Mouse (Mus musculus) mouse embryonic stem cell (cell line): ENCODE results near the gene Gm16181.

Source experiments
- in situ Hi-C, 2 experiments: fragments of 300-500 bp; cut with MboI; formaldehyde crosslinking; loops; 1 replicate in 1 of 2; 3 replicates in 1 of 2; pipeline ENCODE4 v1.14.3; 2019 to 2020; ENCODE audit warnings: low sequenced_read_pairs in 2 of 2, low pct_unique_long_range_greater_than_20kb in 1 of 2, mixed read lengths in 1 of 2; ENCODE audit not compliant: unreplicated experiment in 1 of 2

The Gm16181 gene

DNA sequence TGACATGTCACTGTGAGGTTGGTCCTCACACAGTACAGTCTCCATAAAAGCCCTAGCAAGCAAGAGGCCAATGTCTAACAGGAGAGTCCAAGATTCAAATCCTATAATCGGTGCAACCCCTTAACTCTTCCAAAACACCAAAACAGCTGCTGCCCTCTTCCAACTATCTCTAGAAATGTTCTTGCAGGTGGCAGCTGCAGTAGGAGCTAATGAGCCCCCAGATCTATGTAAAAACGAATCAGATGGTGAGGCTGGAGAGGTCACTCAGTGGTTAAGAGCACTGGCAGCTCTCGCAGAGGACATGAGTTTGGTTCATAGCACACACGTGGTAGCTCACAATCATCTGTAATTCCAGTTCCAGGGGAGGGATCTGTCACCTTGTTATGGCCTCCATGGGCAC lies 35.1 kb downstream of the Gm16181 start:
- in situ Hi-C loops = no loop called here

DNA sequence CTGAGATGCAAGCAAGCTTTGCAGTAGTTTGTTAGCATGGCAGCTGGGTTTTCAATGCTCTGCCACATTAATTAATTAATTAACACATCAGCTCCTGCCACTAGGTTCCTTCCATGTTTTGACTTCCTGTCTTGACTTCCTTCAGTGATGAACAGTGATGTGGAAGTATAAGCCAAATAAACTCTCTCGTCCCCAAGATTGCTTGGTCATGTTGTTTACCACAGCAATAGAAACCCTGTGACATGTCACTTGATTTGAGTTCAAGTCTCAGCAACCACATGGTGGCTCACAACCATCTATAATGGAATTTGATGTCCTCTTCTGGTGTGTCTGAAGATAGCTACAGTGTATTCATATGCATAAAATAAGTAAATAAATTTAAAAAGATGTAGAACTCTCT lies 36.7 kb downstream of the Gm16181 start:
- in situ Hi-C loops = no loop called here

DNA sequence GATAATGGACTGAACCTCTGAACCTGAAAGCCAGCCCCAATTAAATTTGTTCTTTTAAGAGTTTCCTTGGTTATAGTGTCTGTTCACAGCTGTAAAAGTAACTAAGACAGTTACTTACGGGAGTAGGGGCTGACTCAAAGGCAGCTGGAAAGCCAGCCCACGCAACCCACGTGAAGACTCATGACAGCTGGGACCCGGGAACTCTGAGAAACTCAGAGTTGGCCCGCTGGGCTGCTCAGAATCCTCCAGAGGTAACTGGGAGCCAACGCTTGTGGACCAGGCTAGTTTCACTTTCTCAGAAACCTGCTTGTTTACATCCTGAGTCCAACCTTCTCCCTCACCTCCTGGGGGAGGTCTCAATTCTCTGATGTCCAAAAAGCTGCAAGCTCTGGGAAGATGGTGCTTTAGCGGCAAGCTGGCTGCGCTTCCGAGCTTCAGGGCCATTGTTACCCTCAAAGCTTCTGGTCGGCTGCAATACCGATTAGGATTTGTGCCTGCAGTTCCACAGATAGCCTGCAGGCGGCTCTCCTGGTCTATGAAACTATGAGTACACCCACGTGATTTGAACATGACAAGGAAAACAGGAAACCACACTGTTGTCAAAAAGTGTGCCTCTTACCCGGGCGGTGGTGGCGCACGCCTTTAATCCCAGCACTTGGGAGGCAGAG lies 37.3 kb downstream of the Gm16181 start:
- in situ Hi-C loops = no loop called here

DNA sequence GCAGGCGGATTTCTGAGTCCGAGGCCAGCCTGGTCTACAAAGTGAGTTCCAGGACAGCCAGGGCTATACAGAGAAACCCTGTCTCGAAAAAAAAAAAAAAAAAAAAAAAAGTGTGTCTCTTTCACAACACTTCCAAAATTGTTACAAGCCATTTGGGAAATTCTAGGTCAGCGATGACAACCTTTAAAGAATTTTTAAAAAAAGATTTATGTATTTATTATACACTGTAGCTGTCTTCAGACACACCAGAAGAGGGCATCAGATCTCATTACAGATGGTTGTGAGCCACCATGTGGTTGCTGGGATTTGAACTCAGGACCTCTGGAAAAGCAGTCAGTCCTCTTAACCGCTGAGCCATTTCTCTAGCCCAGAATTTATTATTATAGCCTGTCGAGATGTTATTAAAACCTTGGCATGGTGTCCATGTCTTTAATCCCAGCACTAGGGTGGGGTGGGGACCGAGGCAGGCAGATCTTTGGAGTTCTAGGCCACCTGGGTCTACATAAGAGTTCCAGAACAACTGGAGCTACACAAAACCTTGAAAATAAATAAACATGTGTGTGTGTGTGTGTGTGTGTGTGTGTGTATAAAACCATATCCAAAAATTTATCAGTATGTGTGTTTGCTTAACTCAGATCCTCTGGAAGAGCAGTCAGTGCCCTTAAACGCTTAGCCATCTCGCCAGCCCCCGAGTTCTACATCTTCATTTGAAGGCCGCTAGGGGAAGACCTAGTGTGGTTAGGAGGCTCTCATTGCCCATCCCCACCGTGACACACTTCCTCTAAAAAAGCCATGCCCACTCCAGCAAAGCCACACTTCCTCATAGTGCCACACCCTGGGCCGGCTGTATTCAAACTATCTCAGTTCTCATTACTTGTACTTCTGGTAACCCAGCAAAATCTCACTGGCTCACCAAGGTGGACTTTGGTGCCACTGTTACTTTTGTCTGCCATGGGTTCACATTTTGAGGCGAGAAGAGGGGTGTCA lies 38.2 kb downstream of the Gm16181 start:
- in situ Hi-C loops = no loop called here

DNA sequence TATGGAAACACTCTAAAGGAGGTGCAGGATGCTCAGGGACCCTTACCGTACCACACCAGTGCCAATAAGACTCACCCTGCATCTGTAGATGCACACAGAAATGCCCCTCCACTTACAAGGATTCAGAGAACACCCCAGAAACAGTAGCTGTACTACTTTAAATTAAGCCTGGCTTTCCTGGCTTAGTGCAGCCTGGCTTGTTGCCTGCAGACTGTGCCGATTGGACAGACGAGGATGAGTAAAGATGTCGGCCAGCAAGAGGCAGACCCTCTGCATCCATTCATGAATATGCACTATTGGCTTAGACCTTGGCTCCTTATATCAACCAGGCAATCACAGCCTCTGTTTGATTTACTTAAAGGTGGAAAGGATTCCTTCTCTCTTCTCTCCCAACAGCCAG lies 39.0 kb downstream of the Gm16181 start:
- in situ Hi-C loops = loop anchor here in 1 of 2 experiments (5.0 kb wide), 1 partner anchor 43 kb away; no protein-coding TSS in a partner anchor

DNA sequence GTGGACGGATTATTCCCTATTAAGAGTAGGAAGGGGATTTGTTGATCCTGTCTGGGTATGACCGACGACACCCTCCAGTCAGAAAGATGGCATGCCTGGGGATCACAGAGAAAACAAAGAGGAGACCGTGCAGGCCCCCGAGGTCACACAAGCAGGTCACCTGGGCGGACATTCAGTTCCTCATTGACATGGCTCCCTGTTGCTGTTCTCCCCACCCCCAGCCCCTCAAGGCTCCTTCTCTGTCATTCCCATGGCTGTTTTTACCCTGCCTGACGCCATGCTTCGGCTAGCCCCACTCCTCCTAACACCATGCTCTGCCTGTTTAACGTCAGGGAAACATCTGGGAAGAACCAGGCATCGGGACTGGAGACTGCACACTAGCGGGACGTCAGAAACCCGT lies 41.0 kb downstream of the Gm16181 start:
- in situ Hi-C loops = loop anchor here in 1 of 2 experiments (5.0 kb wide), 1 partner anchor 41 kb away; no protein-coding TSS in a partner anchor

DNA sequence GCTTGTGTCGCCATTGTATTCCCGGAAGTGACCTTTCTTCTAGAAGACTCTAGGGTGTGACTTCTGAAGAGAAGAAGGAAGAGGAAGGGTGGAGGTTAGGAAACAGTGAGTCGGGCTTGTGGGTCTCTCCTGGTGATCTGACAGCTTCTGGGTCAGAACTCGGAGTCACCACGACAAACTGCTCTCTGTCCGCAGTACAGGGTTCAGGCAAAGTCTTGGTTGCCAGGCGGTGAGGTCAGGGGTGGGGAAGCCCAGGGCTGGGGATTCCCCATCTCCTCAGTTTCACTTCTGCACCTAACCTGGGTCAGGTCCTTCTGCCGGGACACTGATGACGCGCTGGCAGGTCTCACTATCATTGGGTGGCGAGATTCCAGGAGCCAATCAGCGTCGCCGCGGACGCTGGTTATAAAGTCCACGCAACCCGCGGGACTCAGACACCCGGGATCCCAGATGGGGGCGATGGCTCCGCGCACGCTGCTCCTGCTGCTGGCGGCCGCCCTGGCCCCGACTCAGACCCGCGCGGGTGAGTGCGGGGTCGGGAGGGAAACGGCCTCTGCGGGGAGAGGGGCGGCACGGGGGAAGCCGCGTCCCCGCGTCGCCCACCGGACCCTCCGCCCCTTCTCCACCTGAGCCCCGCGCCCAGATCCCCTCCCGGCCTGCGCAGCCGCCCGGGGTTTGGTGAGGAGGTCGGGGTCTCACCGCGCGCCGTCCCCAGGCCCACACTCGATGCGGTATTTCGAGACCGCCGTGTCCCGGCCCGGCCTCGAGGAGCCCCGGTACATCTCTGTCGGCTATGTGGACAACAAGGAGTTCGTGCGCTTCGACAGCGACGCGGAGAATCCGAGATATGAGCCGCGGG lies 42.3 kb downstream of the Gm16181 start, which contains the start of gene H2-D1:
TSS of gene H2-D1 (plus strand) at position 67 of the 859 bp plus-strand sequence.
- in situ Hi-C loops = loop anchor here in 1 of 2 experiments (5.0 kb wide), 1 partner anchor 39 kb away; no protein-coding TSS in a partner anchor

DNA sequence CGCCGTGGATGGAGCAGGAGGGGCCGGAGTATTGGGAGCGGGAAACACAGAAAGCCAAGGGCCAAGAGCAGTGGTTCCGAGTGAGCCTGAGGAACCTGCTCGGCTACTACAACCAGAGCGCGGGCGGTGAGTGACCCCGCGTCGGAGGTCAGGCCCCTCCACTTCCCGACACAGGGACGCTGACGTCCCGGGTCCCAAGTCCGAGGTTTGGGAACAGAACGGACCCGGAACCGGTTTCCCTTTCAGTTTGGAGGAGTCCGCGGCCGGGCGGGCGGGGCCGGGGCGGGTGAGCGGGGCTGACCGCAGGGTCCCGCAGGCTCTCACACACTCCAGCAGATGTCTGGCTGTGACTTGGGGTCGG lies 42.9 kb downstream of the Gm16181 start:
- in situ Hi-C loops = loop anchor here in 1 of 2 experiments (5.0 kb wide), 1 partner anchor 39 kb away; no protein-coding TSS in a partner anchor

DNA sequence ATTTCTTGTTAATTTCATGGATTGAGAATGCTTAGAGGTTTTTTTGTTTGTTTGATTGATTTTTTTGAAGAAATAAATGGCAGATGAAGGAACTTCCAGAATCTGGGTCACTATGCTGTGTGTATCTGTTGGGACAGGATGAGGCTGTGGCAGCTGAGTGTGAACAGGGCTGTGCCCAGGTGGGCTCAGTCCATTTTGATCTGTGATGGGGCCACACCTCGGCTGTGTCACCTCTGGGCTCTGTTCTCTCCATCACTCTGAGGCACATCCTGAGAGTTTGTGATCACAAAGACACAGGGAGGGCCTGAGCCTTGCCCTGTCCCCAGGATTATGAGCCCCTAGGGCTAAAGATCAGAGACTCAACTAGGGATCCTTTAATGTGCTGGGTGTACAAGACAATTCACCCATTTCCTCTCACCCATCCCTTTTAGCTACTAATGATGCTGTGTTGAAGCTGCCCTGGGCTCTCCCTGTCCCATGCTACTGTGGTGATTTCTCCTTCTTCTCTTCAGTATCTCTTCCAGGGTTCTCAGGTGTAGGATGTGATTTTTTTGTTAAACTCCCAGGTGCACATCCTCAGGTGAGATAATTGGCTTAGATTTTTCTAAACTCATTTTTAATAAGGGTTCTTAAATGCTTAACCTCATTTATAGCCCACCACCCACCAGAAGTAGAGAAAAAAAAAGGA lies 46.9 kb downstream of the Gm16181 start:
- in situ Hi-C loops = no loop called here

DNA sequence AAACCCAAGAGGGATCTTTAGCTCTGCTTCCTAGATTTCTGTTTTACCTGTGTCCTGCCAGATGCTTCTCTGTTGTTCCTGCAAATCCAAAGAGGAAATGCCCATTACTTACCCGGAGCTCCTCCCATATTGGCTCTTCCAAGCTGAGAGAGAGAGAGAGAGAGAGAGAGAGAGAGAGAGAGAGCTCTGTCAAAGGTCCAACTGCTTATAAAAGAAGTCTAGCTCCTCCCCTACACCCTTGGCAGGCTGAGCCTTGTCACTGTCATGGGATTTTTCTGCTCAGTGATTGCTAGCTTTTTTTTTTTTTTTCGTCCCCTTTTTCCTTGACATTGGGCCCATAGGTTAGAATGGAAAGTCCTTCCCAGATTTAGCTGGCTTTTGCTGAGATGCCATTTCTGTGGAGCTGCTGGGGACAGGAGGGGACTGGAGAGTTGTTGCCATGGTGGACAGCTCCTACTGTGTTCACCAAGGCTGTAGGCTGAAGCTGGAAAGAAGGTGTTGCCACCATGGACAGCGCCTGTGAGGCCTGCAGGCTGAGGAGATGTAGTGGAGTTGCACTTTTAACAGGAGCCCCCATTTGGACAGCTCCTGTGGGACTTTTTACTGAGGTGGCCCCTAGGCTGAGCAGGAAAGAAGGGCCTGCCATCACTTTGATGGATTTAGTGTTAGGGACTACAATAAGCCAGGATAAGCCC lies 49.2 kb downstream of the Gm16181 start:
- in situ Hi-C loops = no loop called here

DNA sequence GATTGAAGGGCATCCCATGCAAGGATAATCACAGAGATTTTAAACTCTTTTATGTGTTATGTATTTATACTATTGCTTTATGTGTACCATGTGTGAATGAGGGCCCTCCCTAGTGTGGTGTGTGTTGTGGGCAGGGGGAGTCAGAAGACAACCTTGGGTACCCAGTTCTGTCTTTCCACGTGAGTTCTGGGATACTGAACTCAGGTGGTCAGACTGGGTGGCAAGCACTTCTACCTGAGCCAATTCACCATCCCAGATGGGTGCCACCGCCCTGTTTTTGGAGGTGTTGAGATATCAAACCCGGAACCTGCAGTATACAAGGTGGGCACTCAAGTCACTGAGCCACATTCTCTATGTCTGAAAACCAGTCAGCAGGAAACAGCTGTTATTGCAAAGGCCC lies 51.6 kb downstream of the Gm16181 start:
- in situ Hi-C loops = no loop called here
